Mouse (Mus musculus) spleen, adult 2 months (tissue): ENCODE measurements at regions not wholly inside any gene's neighbourhood (a gene's known extent, or its start where the extent isn't known, plus 50 kb on each side); places are given as distances from the start of the nearest gene placed in this dataset.

Experiments
- DNase-seq, 2 experiments: peaks; one replicate each; pipeline versions ENCODE4 v3.0.0 to v3.0.0-alpha.2; 2012 to 2021; ENCODE audit warnings: low spot score in 2 of 2, low read depth in 1 of 2
- H3K27ac ChIP-seq: fragments of 200-500 bp; 2 replicates; pipeline ENCODE4 v1.5.1; 2012; ENCODE audit warnings: low read length, inconsistent platforms; ENCODE audit not compliant: insufficient read depth
- H3K27me3 ChIP-seq: fragments of 200-500 bp; 2 replicates; pipeline ENCODE4 v1.6.1; 2012; ENCODE audit warnings: mild to moderate bottlenecking, moderate library complexity, low read length, inconsistent platforms; ENCODE audit not compliant: control insufficient read depth, insufficient read depth
- H3K36me3 ChIP-seq: fragments of 200-500 bp; 2 replicates; pipeline ENCODE4 v1.6.1; 2012; ENCODE audit warnings: mild to moderate bottlenecking, low read length, inconsistent platforms; ENCODE audit not compliant: control insufficient read depth, insufficient read depth
- H3K4me1 ChIP-seq: fragments of 200-500 bp; 2 replicates; pipeline ENCODE4 v1.6.1; 2011; ENCODE audit warnings: inconsistent platforms; ENCODE audit not compliant: control insufficient read depth, insufficient read depth, insufficient read length
- H3K4me3 ChIP-seq: fragments of 200-500 bp; 2 replicates; pipeline ENCODE4 v1.5.1; 2011; ENCODE audit warnings: mild to moderate bottlenecking, inconsistent platforms; ENCODE audit not compliant: insufficient read depth, insufficient read length; ENCODE audit errors: extremely low read depth
- CTCF ChIP-seq: fragments of 200-500 bp; IDR thresholded peaks from 2 replicates; pipeline ENCODE4 v1.5.1; 2011; ENCODE audit warnings: mild to moderate bottlenecking, inconsistent platforms; ENCODE audit not compliant: insufficient read depth, insufficient read length, insufficient replicate concordance; ENCODE audit errors: extremely low read depth
- POLR2A ChIP-seq: fragments of 200-500 bp; IDR thresholded peaks from 2 replicates; pipeline ENCODE4 v1.6.1; 2011; ENCODE audit warnings: low read depth, low read length, inconsistent platforms
- WGBS: fragments of 180-500 bp; shearing (Covaris S2); methylation state at CpG from one replicate; pipeline ENCODE4 v1.1.7; 2018; 5-methylcytosine and 5-hydroxymethylcytosine counted together

GRCm38 (mm10) chr12:25248681-25249366 is 151.9 kb upstream of the Id2 start:
- 70% methylated on average over 13 of the region's 13 CpGs for WGBS
- Histone ChIP-seq H3K27me3 (no peaks in the 10 kb centered on the region), H3K4me3 (no peak overlapping the region), H3K4me1 (peaks cover 2% of the 10 kb centered on the region; the same call in 1 of the 2 replicates), H3K36me3 (no peaks in the 10 kb centered on the region), H3K27ac (0 out of 2 replicates have a peak overlapping the region, but pooled peaks have one; percentile 33)
- TF ChIP-seq CTCF (no peak), POLR2A (no peak)
- DNase-seq: no peak

GRCm38 (mm10) chr12:25246566-25246965 is 149.6 kb upstream of the Id2 start:
- Histone ChIP-seq H3K27me3 (no peaks in the 10 kb centered on the region), H3K4me1 (peaks cover 2% of the 10 kb centered on the region; the same call in 1 of the 2 replicates), H3K36me3 (no peaks in the 10 kb centered on the region), H3K4me3 (no peak overlapping the region), H3K27ac (no peak overlapping the region)
- no peak for DNase-seq
- TF ChIP-seq POLR2A (no peak), CTCF (no peak)
- WGBS: 87% methylated on average over 7 of the region's 7 CpGs

DNA sequence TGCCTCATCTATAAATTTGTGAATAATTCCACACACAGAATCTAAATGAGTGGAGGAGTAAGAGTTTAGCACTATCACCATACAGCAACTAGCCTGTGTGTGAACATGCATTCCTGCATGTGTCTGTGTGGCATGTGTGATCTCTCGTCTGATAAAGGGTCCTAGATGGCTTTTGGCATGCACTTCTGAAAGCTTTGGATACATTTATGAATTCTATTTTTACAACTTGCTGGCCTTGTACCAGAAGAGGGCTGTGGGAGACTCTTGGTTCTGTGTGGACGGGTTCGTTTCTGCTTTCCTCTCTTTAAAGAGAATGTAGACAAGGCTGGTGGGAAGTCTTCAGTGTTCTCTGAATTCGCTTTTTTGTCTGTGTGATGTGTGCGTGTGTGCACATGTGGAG is 148.7 kb upstream of the Id2 start:
- no peaks in the 10 kb centered on the region for H3K27me3 ChIP-seq
- H3K27ac ChIP-seq: no peak overlapping the region
- DNase-seq: no peak
- peaks cover 2% of the 10 kb centered on the region; the same call in 1 of the 2 replicates for H3K4me1 ChIP-seq
- no peaks in the 10 kb centered on the region for H3K36me3 ChIP-seq
- no peak overlapping the region for H3K4me3 ChIP-seq
- 84% methylated on average over 5 of the region's 5 CpGs for WGBS
- TF ChIP-seq CTCF: no peak
- TF ChIP-seq POLR2A: no peak

DNA sequence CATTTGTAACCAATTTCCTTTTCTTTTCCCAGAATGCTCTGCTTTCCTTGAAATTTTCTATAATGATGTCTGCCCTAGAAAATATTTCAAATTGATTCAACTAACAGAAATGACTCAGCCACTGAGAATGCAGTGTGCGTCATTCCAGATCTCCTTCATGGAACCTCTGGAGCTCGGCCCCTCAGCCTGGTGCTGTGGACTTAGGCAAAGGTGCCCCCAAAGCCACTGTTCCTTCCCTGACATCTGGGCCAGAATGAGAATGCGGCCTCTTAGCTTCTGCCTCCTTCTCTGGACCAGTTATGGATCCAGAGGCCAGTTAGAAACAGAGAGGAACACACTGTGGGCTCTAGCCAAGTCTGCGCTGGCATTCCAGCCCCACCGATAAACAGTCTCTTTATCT is 148.3 kb upstream of the Id2 start:
- TF ChIP-seq POLR2A: no peak
- Histone ChIP-seq H3K4me1 (peaks cover 2% of the 10 kb centered on the region; the same call in 1 of the 2 replicates), H3K36me3 (no peaks in the 10 kb centered on the region), H3K27ac (no peak overlapping the region), H3K4me3 (no peak overlapping the region), H3K27me3 (no peaks in the 10 kb centered on the region)
- no peak for DNase-seq
- 90% methylated on average over 5 of the region's 5 CpGs for WGBS

- WGBS: 95% methylated on average over 1 of the region's 1 CpGs
- H3K36me3 ChIP-seq: no peaks in the 10 kb centered on the region
- TF ChIP-seq CTCF: no peak
- TF ChIP-seq POLR2A: no peak
- no peak for DNase-seq
- peaks cover 6% of the 10 kb centered on the region; the same call in 1 of the 2 replicates for H3K4me1 ChIP-seq
- no peak overlapping the region for H3K27ac ChIP-seq
- no peaks in the 10 kb centered on the region for H3K27me3 ChIP-seq
- H3K4me3 ChIP-seq: no peak overlapping the region
Measured at GRCm38 (mm10) chr12:25244666-25245065, 147.7 kb upstream of the Id2 start.

GRCm38 (mm10) chr12:25243901-25244300 is 147.0 kb upstream of the Id2 start:
- WGBS: 71% methylated on average over 1 of the region's 1 CpGs
- no peak for TF ChIP-seq POLR2A
- TF ChIP-seq CTCF: no peak
- no peak overlapping the region for H3K4me3 ChIP-seq
- DNase-seq: no peak
- no peaks in the 10 kb centered on the region for H3K36me3 ChIP-seq
- no peaks in the 10 kb centered on the region for H3K27me3 ChIP-seq
- H3K27ac ChIP-seq: no peak overlapping the region
- peaks cover 7% of the 10 kb centered on the region; the same call in 1 of the 2 replicates for H3K4me1 ChIP-seq

- Histone ChIP-seq H3K27me3 (no peaks in the 10 kb centered on the region), H3K4me1 (peaks cover 7% of the 10 kb centered on the region; the same call in 1 of the 2 replicates), H3K36me3 (no peaks in the 10 kb centered on the region), H3K4me3 (no peak overlapping the region), H3K27ac (no peak overlapping the region)
- DNase-seq: no peak
- 63% methylated on average over 3 of the region's 3 CpGs for WGBS
- TF ChIP-seq POLR2A (no peak), CTCF (no peak)
Measured at GRCm38 (mm10) chr12:25242369-25242768, 145.4 kb upstream of the Id2 start.
